Mouse (Mus musculus) liver, embryonic 14.5 days (tissue): ENCODE measurements at regions not wholly inside any gene's neighbourhood (a gene's known extent, or its start where the extent isn't known, plus 50 kb on each side); places are given as distances from the start of the nearest gene placed in this dataset.

ENCODE experiments used
- ATAC-seq: fragments of 200-750 bp; cut with Nextera tagmentation; 2 replicates; pipeline ENCODE4 v1.8.0; 2017; ENCODE audit warnings: moderate number of reproducible peaks, mild to moderate bottlenecking, moderate library complexity; ENCODE audit not compliant: insufficient read depth
- DNase-seq, 3 experiments: peaks; one replicate each; pipeline ENCODE4 v3.0.0-alpha.2; 2012 to 2013; ENCODE audit warnings: low read depth in 3 of 3, low spot score in 3 of 3
- H3K27ac ChIP-seq: fragments of 300-500 bp; sonication (generic); 2 replicates; pipeline ENCODE4 v1.5.1; 2014; ENCODE audit warnings: moderate library complexity, mild to moderate bottlenecking, control low read depth, inconsistent platforms
- H3K27me3 ChIP-seq: fragments of 300-500 bp; sonication (generic); 2 replicates; pipeline ENCODE4 v1.6.1; 2014; ENCODE audit warnings: mild to moderate bottlenecking, low read length, moderate library complexity; ENCODE audit not compliant: control insufficient read depth, insufficient read depth
- H3K36me3 ChIP-seq: fragments of 300-500 bp; sonication (generic); replicated peaks from 2 replicates; pipeline ENCODE4 v1.6.1; 2014; ENCODE audit warnings: low read depth; ENCODE audit not compliant: control insufficient read depth, insufficient read depth
- H3K4me1 ChIP-seq, 2 experiments: fragments of 200-500 bp in 1 of 2; fragments of 300-500 bp in 1 of 2; sonication (generic) in 1 of 2; replicated peaks; 2 replicates each; pipeline ENCODE4 v1.6.1; 2012 to 2014; ENCODE audit warnings: antibody characterized with exemption in 1 of 2, inconsistent platforms in 1 of 2, low read length in 1 of 2; ENCODE audit not compliant: control insufficient read depth in 2 of 2, insufficient read depth in 2 of 2
- H3K4me2 ChIP-seq: fragments of 300-500 bp; sonication (generic); 2 replicates; pipeline ENCODE4 v1.6.1; 2014; ENCODE audit warnings: low read depth, mild to moderate bottlenecking, control low read depth, moderate library complexity
- H3K4me3 ChIP-seq, 2 experiments: fragments of 200-500 bp in 1 of 2; fragments of 300-500 bp in 1 of 2; sonication (generic) in 1 of 2; 2 replicates each; pipeline ENCODE4 v1.5.1; 2012 to 2014; ENCODE audit warnings: low read depth in 2 of 2, low read length in 2 of 2, mild to moderate bottlenecking in 2 of 2, control low read depth in 1 of 2, inconsistent platforms in 1 of 2, moderate library complexity in 1 of 2; ENCODE audit not compliant: insufficient read depth in 1 of 2
- H3K9ac ChIP-seq: fragments of 300-500 bp; sonication (generic); replicated peaks from 2 replicates; pipeline ENCODE4 v1.6.1; 2014; ENCODE audit warnings: mild to moderate bottlenecking, control low read depth, moderate library complexity
- H3K9me3 ChIP-seq: fragments of 300-500 bp; sonication (generic); 2 replicates; pipeline ENCODE4 v1.6.1; 2016; ENCODE audit warnings: low read length, mixed read lengths; ENCODE audit not compliant: control insufficient read depth
- CTCF ChIP-seq: IDR thresholded peaks from 2 replicates; pipeline ENCODE4 v1.5.1; 2016; ENCODE audit warnings: antibody characterized with exemption, low read depth, control low read depth
- EP300 ChIP-seq: IDR thresholded peaks from 2 replicates; pipeline ENCODE4 v1.6.1; 2016; ENCODE audit warnings: antibody characterized with exemption, low read depth
- WGBS: fragments of 180-500 bp; shearing (Covaris S2); extraction: QIAGEN DNeasy Blood & Tissue Kit; methylation state at CpG from one replicate; pipeline ENCODE4 v1.1.7; 2014; ENCODE audit not compliant: insufficient replicate concordance; 5-methylcytosine and 5-hydroxymethylcytosine counted together

GRCm38 (mm10) chr16:10098511-10098910 lies 71.5 kb upstream of the Rpl39l start:
- H3K4me2 ChIP-seq, result no peak overlapping the region
- WGBS, result 77% methylated on average over 11 of the region's 11 CpGs
- no peaks in the 10 kb centered on the region for H3K4me1 ChIP-seq
- no peaks in the 10 kb centered on the region for H3K9me3 ChIP-seq
- no peak overlapping the region for H3K27ac ChIP-seq
- no peak overlapping the region for H3K9ac ChIP-seq
- TF ChIP-seq CTCF (no peak), EP300 (no peak)
- no peaks in the 10 kb centered on the region for H3K27me3 ChIP-seq
- ATAC-seq, result no peak
- no peak overlapping the region for H3K4me3 ChIP-seq
- no peaks in the 10 kb centered on the region for H3K36me3 ChIP-seq
- no peak for DNase-seq

GRCm38 (mm10) chr16:10088461-10089353 lies 81.3 kb upstream of the Rpl39l start:
- Histone ChIP-seq H3K4me1 (0 out of 4 replicates have a peak, but pooled peaks cover 0 to 2% of the 10 kb centered on the region in 2 experiments), H3K4me3 (no peak overlapping the region), H3K27ac (no peak overlapping the region), H3K27me3 (no peaks in the 10 kb centered on the region), H3K4me2 (no peak overlapping the region), H3K9me3 (no peaks in the 10 kb centered on the region), H3K36me3 (no peaks in the 10 kb centered on the region), H3K9ac (no peak overlapping the region)
- ATAC-seq (no peak), DNase-seq (no peak)
- WGBS, result 47% methylated on average over 18 of the region's 18 CpGs
- TF ChIP-seq CTCF, result peak; percentile 63
- TF ChIP-seq EP300, result no peak

- H3K27me3 ChIP-seq, result no peaks in the 10 kb centered on the region
- no peak overlapping the region for H3K4me3 ChIP-seq
- DNase-seq, result no peak
- H3K9ac ChIP-seq, result no peak overlapping the region
- H3K4me1 ChIP-seq, result 0 out of 4 replicates have a peak, but pooled peaks cover 0 to 2% of the 10 kb centered on the region in 2 experiments
- H3K27ac ChIP-seq, result no peak overlapping the region
- no peak overlapping the region for H3K4me2 ChIP-seq
- WGBS, result 27% methylated on average over 1 of the region's 1 CpGs
- no peaks in the 10 kb centered on the region for H3K9me3 ChIP-seq
- no peaks in the 10 kb centered on the region for H3K36me3 ChIP-seq
- ATAC-seq, result no peak
- no peak for TF ChIP-seq EP300
- TF ChIP-seq CTCF, result no peak
These were observed 83.7 kb upstream of the Rpl39l start for GRCm38 (mm10) chr16:10086341-10086740.

- DNase-seq, result no peak
- no peaks in the 10 kb centered on the region for H3K9me3 ChIP-seq
- ATAC-seq, result no peak
- H3K4me1 ChIP-seq, result 0 out of 4 replicates have a peak, but pooled peaks cover 0 to 2% of the 10 kb centered on the region in 2 experiments
- H3K36me3 ChIP-seq, result no peaks in the 10 kb centered on the region
- H3K27me3 ChIP-seq, result no peaks in the 10 kb centered on the region
- H3K27ac ChIP-seq, result no peak overlapping the region
- no peak overlapping the region for H3K4me3 ChIP-seq
- 24% methylated on average over 5 of the region's 5 CpGs for WGBS
- H3K4me2 ChIP-seq, result no peak overlapping the region
- TF ChIP-seq EP300, result no peak
- TF ChIP-seq CTCF, result no peak
- no peak overlapping the region for H3K9ac ChIP-seq
These were observed 84.6 kb upstream of the Rpl39l start for GRCm38 (mm10) chr16:10085429-10085828.

- no peak overlapping the region for H3K4me3 ChIP-seq
- H3K9me3 ChIP-seq, result no peaks in the 10 kb centered on the region
- no peaks in the 10 kb centered on the region for H3K27me3 ChIP-seq
- no peak for DNase-seq
- H3K9ac ChIP-seq, result no peak overlapping the region
- H3K4me2 ChIP-seq, result no peak overlapping the region
- ATAC-seq, result no peak
- 0 out of 4 replicates have a peak, but pooled peaks cover 0 to 2% of the 10 kb centered on the region in 2 experiments for H3K4me1 ChIP-seq
- TF ChIP-seq EP300, result no peak
- TF ChIP-seq CTCF, result no peak
- WGBS, result 40% methylated on average over 2 of the region's 2 CpGs
- no peaks in the 10 kb centered on the region for H3K36me3 ChIP-seq
- no peak overlapping the region for H3K27ac ChIP-seq
These were observed 86.4 kb upstream of the Grin2a start for GRCm38 (mm10) chr16:10081751-10082150.
